Mouse (Mus musculus) c-Kit-negative CD71-positive TER-119-positive erythroid progenitor cells, embryonic 14.5 days (primary cell): Measurements from ENCODE around the gene Hprt.
A peak's percentile ranks its signal among the peaks of the same experiment; 100 is the strongest.

ENCODE experiments used
- DNase-seq: peaks from one replicate; pipeline ENCODE4 v3.0.0-alpha.2; 2013; ENCODE audit warnings: low read depth, low spot score

Hprt gene

DNA sequence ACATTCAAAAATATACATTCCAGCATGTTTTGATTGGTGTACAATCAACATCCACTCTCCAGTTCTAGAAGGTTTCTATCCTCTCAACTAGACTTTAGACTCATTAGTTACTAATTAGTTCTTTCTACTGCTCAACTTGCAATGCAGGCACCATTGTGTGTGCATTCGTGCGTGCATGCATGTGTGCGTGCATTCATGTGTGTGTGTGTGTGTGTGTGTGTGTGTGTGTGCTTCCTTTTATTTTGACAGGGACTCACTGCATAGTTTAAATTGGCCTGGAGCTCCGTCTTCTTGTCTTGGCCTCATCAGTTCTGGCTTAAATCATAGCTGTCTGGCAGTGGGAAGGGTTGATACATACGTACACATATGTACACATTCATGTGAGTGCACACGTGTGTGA, 53.1 kb downstream of the Hprt start:
- no peak for DNase-seq

DNA sequence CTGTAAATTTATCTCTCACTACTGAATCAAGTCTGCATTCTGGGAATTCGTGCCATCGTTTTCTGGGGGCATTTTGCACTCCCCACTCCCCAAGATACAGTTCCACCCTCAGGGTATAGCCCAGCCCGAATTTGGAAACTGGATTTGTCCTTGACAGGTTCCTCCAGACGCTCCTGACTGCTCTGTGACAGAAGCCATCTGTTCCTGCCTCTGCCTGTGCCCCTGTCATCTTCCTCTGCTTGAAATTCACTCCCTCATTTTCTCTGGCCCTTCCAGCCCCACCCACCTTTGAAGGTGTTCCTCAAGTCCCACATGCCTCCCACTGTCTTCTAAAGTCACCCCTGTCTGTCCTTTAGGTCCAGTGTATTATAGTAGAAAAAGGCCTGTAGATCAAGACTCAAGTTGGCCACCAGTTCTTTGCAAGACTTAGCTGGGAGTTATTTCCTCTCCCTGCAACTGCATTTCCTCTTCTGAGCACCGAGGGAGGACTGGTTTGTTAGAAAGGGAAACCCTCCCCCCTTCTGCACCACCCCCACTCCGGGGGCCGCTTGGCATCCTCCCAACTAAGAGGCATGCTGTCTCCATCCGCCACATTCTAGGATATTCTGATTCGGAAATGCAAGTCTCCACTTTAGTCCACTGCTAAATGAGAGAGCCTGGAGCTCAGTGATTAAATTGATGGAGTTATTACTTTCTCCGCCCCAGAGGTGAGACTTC, 57.4 kb downstream of the Hprt start:
- DNase-seq = no peak

DNA sequence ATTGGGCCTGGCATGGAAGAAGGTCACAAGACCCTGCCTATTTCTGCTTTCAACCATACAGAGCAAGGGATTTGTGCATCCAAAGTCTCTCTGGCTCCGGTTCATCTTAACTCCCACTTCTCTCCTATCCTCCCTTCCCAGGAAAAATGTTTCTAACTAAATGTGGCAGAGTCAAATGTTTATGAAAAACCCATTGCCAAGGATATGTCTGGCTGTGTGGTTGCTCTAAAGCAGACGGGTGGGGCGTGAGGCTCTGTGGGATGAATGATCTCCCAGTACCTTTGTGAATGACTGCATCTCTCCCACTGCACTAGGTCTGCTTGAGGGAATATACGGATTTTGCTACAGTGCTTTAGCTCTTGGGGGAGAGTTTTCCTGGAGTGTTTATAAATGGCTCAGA, 58.1 kb downstream of the Hprt start:
- DNase-seq = no peak

DNA sequence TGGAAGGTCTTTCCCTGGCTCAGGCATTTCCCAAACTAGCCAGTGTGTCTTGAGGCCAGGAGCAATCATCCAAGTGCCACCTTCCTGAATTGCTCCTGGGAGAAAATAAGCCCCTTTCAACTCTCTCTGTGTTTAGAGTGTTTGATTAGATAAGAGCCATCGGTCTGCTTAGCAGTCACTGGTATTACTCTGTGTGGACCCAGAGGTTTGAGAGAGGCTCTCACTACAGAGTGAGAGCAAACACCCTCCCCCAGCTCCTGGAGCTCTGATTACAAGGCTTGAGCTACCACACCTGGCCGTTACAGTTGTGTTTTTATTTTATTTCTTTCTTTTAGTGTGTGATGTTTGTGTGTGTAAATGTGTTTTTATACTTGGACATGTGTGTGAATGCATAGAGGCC, 59.0 kb downstream of the Hprt start:
- no peak for DNase-seq

DNA sequence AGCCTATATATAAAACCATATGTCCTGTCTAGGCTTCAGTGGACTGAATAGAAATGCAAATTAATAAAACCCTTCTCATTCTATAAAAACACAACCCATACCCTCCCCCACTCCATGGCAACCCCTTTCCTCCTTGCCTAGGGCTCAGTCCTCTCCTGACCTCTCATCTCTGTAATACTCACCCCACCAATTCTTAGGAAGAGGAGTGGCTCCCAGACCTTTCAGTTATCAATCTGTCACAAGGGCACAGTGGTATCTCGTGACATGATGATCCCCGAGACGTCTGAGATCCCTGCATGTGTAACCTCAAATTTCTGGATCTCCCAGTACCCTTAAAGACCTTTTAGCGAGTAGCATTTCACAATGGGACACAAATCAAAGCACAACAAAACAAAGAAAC, 61.3 kb downstream of the Hprt start:
- DNase-seq = no peak

DNA sequence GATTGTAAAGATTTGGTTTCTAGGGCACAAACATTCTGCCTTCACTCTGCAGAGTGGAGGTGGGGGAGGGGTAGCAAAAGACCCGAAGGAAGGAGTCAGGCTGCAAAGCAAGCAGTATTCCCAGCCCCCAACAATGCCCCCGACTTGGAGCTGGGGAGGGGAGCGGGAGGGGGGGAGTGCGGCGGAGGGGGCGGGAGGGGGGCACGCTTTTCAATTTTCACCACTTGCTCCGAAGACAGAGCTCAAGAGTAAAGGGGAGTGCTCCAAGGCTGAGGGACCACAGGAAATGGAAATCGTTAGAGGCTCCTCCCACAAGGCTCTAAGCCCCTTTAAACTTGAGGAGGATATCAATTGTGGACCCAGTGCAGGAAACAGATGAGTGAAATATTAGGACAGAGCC, 62.4 kb downstream of the Hprt start:
- DNase-seq = no peak

DNA sequence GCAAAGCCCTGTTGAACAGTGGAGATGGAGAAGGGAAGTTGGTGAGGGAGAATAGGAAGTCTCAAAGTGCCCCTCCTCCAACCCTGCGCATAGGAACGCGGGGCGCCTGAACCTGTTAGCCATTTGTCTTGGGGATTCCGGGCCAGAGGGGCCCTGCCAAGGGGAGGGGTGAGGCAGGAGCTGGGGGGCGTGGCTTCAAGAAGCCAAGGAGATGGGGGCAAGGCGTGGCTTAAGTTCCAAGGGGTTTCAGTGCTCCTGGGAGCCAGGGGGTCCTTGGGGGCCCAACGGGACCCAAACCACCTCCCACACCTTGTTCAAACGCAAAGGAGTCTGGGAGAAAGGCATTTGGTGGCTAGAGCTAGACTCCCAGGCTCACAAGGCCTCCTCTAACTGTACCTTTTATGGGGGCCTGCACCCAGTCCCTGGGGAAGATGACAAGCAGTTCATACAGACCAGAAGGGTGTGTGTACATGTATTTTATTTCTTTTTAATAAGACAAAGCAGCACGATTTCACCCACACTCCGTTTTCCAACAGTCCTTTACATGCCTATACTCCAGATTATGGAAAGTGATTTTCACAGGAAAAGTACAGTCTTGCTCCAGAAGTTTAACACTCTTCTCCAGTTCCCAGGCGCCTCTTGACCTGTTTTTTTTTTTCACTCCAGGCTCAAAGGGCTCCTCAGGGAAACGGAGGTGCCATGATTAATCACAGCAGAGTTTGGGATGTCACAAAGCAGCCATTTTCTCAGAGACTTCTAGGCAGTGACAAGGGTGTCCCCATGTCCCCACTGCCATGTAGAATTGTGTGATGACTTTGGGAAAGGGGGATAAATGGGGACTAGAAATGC, 64.9 kb downstream of the Hprt start:
- no peak for DNase-seq

DNA sequence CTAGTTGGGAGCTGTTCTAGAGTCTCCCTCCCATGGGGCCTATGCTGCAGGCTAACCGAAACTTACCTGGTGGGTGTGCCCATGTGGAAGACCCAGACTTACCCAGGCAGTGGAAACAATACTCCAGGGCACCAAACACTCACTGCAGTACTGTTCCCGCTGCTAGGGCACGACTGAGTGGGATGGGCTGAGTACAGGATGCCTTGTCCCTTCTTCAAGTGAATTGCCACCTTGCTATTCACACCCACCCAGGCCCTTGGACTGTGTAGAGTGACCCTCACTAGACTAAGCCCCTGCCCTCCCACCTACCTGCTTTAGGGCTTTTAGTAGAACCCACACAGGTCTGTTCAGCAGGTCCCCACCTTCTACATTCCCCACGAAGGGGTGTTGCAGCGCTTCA, 65.9 kb downstream of the Hprt start:
- DNase-seq = no peak

DNA sequence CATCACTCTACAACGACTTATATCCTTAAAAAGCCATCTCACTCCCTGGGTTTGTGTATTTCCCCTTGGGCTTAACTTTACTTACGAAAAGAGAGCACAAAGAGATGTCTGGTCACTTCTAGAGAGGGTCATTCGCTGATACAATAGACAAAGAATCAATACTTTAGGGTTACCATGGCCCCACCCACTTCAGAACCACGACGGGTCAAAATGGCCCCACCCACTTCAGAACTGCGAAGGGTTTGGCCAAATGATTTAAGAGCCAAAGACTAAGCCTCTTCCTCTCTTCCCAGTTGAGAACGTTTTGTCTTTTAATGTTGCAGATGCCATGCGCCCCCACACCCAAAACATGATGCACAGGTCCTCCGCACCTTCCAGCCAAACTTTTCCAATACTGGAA, 67.8 kb downstream of the Hprt start:
- DNase-seq = no peak

DNA sequence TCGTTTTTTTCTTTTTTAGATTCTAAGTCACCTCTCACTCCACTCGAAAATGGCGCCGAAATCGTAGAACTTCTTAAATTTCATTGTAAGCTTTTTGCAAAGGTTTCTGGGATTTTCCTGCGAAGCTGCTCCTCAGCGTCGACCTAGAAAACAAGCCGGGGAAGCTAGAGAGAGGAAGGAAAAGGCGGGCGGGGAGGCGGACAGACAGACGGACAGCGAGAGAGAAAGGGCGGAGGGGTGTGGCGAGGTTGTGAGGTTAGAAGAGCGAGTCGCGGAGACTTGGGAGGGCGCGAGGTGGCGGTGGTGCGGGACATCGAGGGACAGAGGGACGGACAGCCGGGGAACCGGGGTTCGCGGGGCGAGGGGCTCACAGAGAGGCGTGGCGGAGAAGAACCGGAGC, 68.7 kb downstream of the Hprt start:
- no peak for DNase-seq

DNA sequence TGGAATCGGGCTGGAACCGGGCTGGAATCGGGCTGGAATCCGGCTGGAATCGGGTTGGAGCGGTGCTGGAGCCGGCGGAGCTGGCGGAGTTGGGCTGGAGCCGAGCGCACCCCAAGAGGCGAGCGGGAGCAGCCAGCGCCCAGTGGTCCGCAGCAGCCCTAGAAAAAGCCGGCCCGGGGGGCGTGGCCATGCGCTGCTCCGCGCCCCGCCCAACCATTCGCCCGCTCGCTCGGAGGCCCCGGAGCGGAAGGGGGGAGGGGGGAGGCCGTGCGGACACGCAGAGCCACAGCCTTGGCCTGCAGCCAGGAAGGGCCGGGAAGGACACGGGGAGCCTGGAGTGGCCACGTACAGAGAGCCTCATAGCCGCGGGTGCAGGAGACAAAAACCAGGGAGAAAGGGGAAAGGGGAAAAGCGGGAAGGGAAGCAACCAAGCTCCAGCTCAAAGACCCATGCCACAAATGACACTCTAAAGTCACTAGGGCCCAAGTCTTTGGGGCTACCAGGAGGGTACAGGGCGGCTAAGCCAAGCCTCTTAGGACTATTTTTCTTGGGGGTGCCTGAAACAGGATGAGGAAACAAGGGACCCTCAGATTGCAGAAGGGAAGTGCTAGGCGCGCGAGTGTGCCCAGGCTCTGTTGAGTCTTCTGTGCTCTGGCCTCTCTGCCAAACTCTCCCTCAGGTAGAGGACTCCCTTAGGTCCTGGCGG, 69.3 kb downstream of the Hprt start:
- DNase-seq = peak; percentile 44

DNA sequence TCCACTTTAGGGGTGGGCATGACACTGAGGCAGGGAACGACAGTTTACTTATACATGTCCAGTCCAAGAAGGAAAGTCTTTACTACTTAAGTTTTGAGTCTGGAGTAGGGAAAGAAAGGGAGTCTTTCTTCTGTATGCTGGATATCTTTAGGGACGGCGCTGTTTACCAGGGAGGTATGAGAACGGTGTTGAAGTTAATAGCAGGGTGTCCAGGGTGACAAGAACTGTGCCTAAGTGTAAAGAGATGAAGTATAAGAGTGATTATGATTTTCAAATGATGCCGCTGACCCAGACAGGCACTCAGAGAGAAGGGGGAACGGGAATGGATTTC, 69.8 kb downstream of the Hprt start:
- DNase-seq = no peak

DNA sequence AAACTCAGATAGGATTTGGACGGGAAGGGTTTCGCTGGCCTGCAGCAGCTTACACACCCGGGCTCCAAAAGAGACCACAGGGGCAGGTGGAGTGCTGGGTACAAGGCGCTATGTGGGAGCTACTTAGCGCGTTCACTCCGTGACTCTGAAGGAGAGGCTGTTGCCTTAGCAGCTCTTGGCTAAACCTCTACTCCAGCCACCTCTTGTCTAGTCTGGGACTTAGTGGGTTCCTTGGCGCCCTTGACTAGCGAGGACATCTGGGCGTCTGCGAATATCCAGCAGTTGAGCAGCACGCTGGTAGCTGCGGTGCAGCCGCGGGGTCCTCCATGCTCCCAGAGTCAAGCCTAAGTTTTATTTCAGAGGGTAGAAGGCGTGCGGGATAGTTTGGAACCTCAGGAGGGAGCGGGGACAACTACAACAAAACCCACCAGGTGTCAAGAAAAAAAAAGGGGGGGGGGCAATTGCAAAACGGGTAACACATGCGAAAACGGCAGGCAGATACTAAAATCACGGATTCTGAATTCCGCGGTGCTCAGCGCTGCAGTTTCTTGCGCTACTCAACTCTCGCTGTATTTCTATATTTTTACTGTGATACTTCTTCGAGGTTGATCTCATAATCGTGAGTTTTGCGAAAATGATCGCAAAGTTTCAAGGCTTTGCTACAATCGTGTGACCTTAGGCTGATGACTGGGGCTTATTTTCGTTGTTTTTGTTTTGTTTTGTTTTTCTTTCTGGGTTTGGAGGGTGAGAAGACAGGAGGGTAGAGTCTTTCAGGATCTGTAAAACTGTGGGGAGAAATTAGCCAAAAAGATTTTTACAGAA, 70.7 kb downstream of the Hprt start:
- DNase-seq = no peak

DNA sequence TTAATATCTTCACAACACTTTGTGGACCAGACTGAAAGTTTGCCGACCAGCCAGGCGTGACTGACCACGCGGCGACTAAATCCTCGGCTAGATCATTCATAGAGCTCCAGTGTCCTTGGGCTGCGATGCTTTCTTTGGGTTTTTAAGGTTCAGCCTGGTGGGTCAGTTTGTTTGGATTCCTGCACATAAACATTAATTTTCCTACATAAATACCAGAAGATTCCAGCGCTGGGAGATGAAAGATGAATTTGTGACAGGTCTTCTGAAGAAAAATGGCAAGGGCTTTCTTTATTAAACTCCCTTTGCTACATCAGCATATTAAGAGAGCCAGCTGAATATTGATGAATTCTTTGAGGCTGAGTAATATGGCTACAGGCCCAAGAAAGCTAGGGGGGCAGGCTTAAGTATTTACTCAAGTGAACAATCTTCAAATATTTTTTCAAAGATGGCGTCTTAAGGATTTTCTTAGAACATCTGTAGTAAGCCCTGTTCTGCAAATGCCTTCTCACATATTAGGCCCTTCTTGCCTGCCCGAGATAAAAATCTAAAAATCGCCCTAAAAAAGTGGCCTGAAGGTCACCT, 71.6 kb downstream of the Hprt start:
- DNase-seq = no peak

DNA sequence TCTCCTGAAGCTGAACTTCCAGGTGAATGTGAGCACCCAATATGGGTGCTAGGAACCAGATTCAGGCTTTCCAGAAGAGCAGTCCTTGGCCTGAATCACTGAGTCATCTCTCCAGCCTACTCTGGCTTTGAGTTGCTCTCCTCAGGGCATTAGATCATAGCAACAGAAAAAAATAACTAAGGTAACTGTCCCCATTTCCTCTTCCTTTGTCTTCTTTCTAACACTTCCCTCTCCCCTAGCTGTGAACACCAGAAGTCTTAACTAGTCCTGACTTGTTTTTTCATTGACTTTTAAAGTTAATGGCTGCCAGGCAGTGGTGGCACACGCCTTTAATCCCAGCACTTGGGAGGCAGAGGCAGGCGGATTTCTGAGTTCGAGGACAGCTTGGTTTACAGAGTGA, 76.5 kb downstream of the Hprt start:
- DNase-seq = no peak
